Mouse (Mus musculus): Measurements from ENCODE around the gene C130074G19Rik.

C130074G19Rik gene

GRCm38 (mm10) chr1:184836350-184836749 is 46.7 kb downstream of the C130074G19Rik start:
- H3K36me3 ChIP-seq (ENCODE audit: control insufficient read depth, insufficient read depth, low read length, poor library complexity, severe bottlenecking), result peaks cover 4% of the 10 kb centered on the region
- no peak for DNase-seq (ENCODE audit: low read depth, low spot score)

GRCm38 (mm10) chr1:184833499-184833898 is 49.5 kb downstream of the C130074G19Rik start:
- DNase-seq (ENCODE audit: low read depth, low spot score), result no peak
- H3K27me3 ChIP-seq (ENCODE audit: control insufficient read depth, insufficient read depth, low read length, poor library complexity, severe bottlenecking), result no peaks in the 10 kb centered on the region
- H3K36me3 ChIP-seq (ENCODE audit: control insufficient read depth, insufficient read depth, low read length, poor library complexity, severe bottlenecking), result peaks cover 8% of the 10 kb centered on the region

More at GRCm38 (mm10) chr1:184836350-184836749, 46.7 kb downstream of the C130074G19Rik start:
- H3K27me3 ChIP-seq (ENCODE audit: control insufficient read depth, insufficient read depth, low read length, poor library complexity, severe bottlenecking), result no peaks in the 10 kb centered on the region

- Histone ChIP-seq H3K36me3 (ENCODE audit: control insufficient read depth, insufficient read depth, low read length, poor library complexity, severe bottlenecking) (peaks cover 8% of the 10 kb centered on the region), H3K27me3 (ENCODE audit: control insufficient read depth, insufficient read depth, low read length, poor library complexity, severe bottlenecking) (no peaks in the 10 kb centered on the region)
- DNase-seq (ENCODE audit: low read depth, low spot score), result peak; percentile 53
Measured at GRCm38 (mm10) chr1:184832211-184832610, 50.8 kb downstream of the C130074G19Rik start.

GRCm38 (mm10) chr1:184829897-184830296 is 53.1 kb downstream of the C130074G19Rik start:
- Histone ChIP-seq H3K36me3 (ENCODE audit: control insufficient read depth, insufficient read depth, low read length, poor library complexity, severe bottlenecking) (peaks cover 8% of the 10 kb centered on the region), H3K27me3 (ENCODE audit: control insufficient read depth, insufficient read depth, low read length, poor library complexity, severe bottlenecking) (no peaks in the 10 kb centered on the region)
- no peak for DNase-seq (ENCODE audit: low read depth, low spot score)

GRCm38 (mm10) chr1:184827175-184827701 is 55.8 kb downstream of the C130074G19Rik start:
- no peak for DNase-seq (ENCODE audit: low read depth, low spot score)
- peaks cover 5% of the 10 kb centered on the region for H3K36me3 ChIP-seq (ENCODE audit: control insufficient read depth, insufficient read depth, low read length, poor library complexity, severe bottlenecking)

GRCm38 (mm10) chr1:184825093-184825492 is 57.9 kb downstream of the C130074G19Rik start:
- peak; percentile 55 for DNase-seq (ENCODE audit: low read depth, low spot score)

More at GRCm38 (mm10) chr1:184827175-184827701, 55.8 kb downstream of the C130074G19Rik start:
- H3K27me3 ChIP-seq (ENCODE audit: control insufficient read depth, insufficient read depth, low read length, poor library complexity, severe bottlenecking), result no peaks in the 10 kb centered on the region

GRCm38 (mm10) chr1:184824439-184824851 is 58.6 kb downstream of the C130074G19Rik start:
- DNase-seq (ENCODE audit: low read depth, low spot score), result peak; percentile 87
- H3K36me3 ChIP-seq (ENCODE audit: control insufficient read depth, insufficient read depth, low read length, poor library complexity, severe bottlenecking), result peaks cover 8% of the 10 kb centered on the region; the same call in 1 of the 2 replicates
- no peaks in the 10 kb centered on the region for H3K27me3 ChIP-seq (ENCODE audit: control insufficient read depth, insufficient read depth, low read length, poor library complexity, severe bottlenecking)

More at GRCm38 (mm10) chr1:184825093-184825492, 57.9 kb downstream of the C130074G19Rik start:
- H3K36me3 ChIP-seq (ENCODE audit: control insufficient read depth, insufficient read depth, low read length, poor library complexity, severe bottlenecking), result peaks cover 8% of the 10 kb centered on the region
- H3K27me3 ChIP-seq (ENCODE audit: control insufficient read depth, insufficient read depth, low read length, poor library complexity, severe bottlenecking), result no peaks in the 10 kb centered on the region

GRCm38 (mm10) chr1:184822678-184823077 is 60.3 kb downstream of the C130074G19Rik start:
- no peak for DNase-seq (ENCODE audit: low read depth, low spot score)
- Histone ChIP-seq H3K36me3 (ENCODE audit: control insufficient read depth, insufficient read depth, low read length, poor library complexity, severe bottlenecking) (peaks cover 16% of the 10 kb centered on the region; the same call in 1 of the 2 replicates), H3K27me3 (ENCODE audit: control insufficient read depth, insufficient read depth, low read length, poor library complexity, severe bottlenecking) (no peaks in the 10 kb centered on the region)
